Mouse (Mus musculus) liver, embryonic 12.5 days (tissue): ENCODE results near the gene Cln5. TPM values are rescaled to one million over a fixed set of nuclear protein-coding genes. Genes with fewer than 3 reads are reported as not detected.

Experiments
- ATAC-seq: fragments of 200-750 bp; cut with Nextera tagmentation; 2 replicates; pipeline ENCODE4 v1.8.0; 2017; ENCODE audit warnings: moderate number of reproducible peaks, mild to moderate bottlenecking, moderate library complexity
- H3K27ac ChIP-seq: fragments of 300-500 bp; sonication (generic); 2 replicates; pipeline ENCODE4 v1.5.1; 2016; ENCODE audit warnings: mild to moderate bottlenecking
- H3K27me3 ChIP-seq: fragments of 300-500 bp; sonication (generic); replicated peaks from 2 replicates; pipeline ENCODE4 v1.6.1; 2016; ENCODE audit warnings: mild to moderate bottlenecking, moderate library complexity
- H3K36me3 ChIP-seq: fragments of 300-500 bp; sonication (generic); 2 replicates; pipeline ENCODE4 v1.6.1; 2016; ENCODE audit warnings: mild to moderate bottlenecking, moderate library complexity
- H3K4me1 ChIP-seq: fragments of 300-500 bp; sonication (generic); 2 replicates; pipeline ENCODE4 v1.6.1; 2016
- H3K4me2 ChIP-seq: fragments of 300-500 bp; sonication (generic); 2 replicates; pipeline ENCODE4 v1.6.1; 2016; ENCODE audit warnings: mild to moderate bottlenecking, moderate library complexity
- H3K4me3 ChIP-seq: fragments of 300-500 bp; sonication (generic); 2 replicates; pipeline ENCODE4 v1.5.1; 2016; ENCODE audit warnings: mild to moderate bottlenecking, moderate library complexity
- H3K9ac ChIP-seq: fragments of 300-500 bp; sonication (generic); 2 replicates; pipeline ENCODE4 v1.6.1; 2016; ENCODE audit warnings: mild to moderate bottlenecking, moderate library complexity
- H3K9me3 ChIP-seq: fragments of 300-500 bp; sonication (generic); replicated peaks from 2 replicates; pipeline ENCODE4 v1.6.1; 2016; ENCODE audit warnings: mild to moderate bottlenecking, moderate library complexity
- WGBS: fragments of 180-500 bp; shearing (Covaris S2); methylation state at CpG from one replicate; pipeline ENCODE4 v1.1.7; 2016; ENCODE audit not compliant: insufficient replicate concordance; 5-methylcytosine and 5-hydroxymethylcytosine counted together
- polyA plus RNA-seq: library from polyadenylated mRNA; unstranded; fragments of >200 nt; fragmentation: Nextera tagmentation; extraction: Ambion mirVana; gene quantifications from 2 replicates; pipeline ENCODE4 v1.2.1, GENCODE M21; 2016

Gene Cln5
- 23.2 and 23.9 TPM in 2 replicates for polyA plus RNA-seq

DNA sequence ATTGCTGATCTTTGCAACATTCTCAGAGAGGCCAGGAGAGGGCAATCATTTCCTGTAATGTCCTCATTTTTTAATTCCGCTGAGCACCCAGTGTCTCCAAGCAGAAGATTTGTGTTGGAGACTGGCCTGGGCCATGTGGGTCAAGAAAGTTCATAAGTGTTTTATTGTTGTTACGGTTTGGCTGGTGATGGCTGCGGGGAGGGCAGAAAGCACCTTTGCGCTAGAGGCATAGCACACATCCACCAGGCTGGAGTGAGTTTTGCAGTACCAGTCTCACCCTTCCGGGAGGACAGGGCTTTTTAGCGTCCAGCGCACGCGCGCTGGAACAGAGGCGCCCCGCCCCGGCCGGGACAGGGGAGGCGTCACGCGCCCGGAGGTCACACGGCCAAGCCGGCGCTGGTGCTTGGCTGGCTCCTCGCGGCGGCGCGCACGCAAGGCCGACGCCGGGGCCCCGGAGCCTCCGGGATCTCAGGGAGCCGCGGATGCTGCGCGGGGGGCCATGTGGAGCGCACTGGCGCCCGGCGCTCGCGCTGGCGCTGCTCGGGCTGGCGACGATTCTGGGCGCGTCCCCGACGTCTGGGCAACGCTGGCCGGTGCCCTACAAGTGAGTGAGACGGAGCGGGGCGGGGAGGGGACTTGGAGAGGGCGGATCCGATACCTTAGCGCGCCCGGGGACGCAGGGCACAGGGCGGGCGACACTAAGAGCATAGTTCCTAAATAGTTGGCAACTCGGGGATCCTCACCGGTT, at the start of gene Cln5:
Gene Cln5, plus strand, starts transcription at position 353 of the 748 bp plus-strand sequence.
- Histone ChIP-seq H3K4me1 (peaks cover 27% of the 10 kb centered on the region), H3K27ac (peak within 1 kb of the TSS; percentile 97), H3K4me3 (peak within 1 kb of the TSS; percentile 75), H3K27me3 (no peaks in the 10 kb centered on the region), H3K9ac (peak within 1 kb of the TSS; percentile 82), H3K36me3 (peaks cover 33% of the 10 kb centered on the region), H3K4me2 (peak within 1 kb of the TSS; percentile 94), H3K9me3 (no peaks in the 10 kb centered on the region)
- peak; percentile 97 for ATAC-seq
- WGBS = under 1% methylated on average over 65 of the region's 65 CpGs

DNA sequence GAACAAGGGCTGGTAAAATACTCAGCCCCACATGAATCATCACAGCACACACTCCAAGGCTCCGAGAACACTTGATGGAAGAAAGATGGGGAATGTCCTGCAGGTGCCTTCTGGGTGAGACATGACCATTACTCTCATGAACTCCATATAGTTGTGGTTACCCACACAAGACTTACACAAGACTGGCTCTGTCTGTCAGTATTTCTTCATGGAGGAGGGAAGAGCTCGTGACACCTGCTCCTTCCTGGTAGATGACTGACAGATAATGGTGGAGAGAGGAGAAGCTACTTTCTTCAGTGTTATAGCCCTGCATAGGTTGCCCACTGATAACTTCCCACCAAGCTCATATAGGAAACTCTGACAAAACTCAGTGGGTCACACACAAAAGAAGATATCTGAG, 40.8 kb upstream of the Cln5 start:
- H3K9ac ChIP-seq = no peak overlapping the region
- WGBS = 44% methylated on average over 2 of the region's 2 CpGs
- H3K4me3 ChIP-seq = no peak overlapping the region
- H3K9me3 ChIP-seq = no peaks in the 10 kb centered on the region
- no peaks in the 10 kb centered on the region for H3K27me3 ChIP-seq
- no peak overlapping the region for H3K4me2 ChIP-seq
- no peak for ATAC-seq
- H3K36me3 ChIP-seq = no peaks in the 10 kb centered on the region
- H3K27ac ChIP-seq = no peak overlapping the region
- H3K4me1 ChIP-seq = no peaks in the 10 kb centered on the region

DNA sequence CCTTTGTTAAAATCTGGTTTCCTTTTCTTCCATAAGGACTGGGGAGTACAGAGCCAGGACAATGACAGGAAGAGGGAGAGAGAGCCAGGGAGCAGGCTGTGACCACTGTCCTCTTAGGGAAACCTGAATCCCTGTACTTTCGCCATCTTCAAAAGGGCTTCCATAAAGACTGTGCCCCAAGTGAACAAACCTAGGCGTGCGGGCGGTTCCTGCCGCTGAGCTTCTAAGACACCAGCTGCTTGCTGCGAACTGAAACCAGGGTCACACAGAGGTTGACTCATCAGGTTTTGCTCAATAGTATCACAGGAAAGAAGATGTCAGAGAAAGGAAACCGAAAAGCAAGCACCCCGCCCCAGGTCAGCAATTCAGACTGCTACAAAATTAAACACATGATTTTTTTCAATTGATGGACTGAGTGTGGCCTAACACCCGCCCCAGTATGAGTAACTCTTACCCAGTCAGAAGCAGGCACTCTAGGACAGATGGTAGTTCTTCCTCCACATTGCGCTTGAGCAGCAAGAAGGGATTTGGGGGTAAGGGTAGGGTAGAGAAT, 36.7 kb upstream of the Cln5 start:
- H3K4me3 ChIP-seq = no peak overlapping the region
- H3K4me1 ChIP-seq = no peaks in the 10 kb centered on the region
- ATAC-seq = no peak
- no peaks in the 10 kb centered on the region for H3K9me3 ChIP-seq
- no peaks in the 10 kb centered on the region for H3K36me3 ChIP-seq
- no peak overlapping the region for H3K9ac ChIP-seq
- WGBS = 46% methylated on average over 10 of the region's 10 CpGs
- H3K27me3 ChIP-seq = no peaks in the 10 kb centered on the region
- H3K4me2 ChIP-seq = no peak overlapping the region
- no peak overlapping the region for H3K27ac ChIP-seq

DNA sequence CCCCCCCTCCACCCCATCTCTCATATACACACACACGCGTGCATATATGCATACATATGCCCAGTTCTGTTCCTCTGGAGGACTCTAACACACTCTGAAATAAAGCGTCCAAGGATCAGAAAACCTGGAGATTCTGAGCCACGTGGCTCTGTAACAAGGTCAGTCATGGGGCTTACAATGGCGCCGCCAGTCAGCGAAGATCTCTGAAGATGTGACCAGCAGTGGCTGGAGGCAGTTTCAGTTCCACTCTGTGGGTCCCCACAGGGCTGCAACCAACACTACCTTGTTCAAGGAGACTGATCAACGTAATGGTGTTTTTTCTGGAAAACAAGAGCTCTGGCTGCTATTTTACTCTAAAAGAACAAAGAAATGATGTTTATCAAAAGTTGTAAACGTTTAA, 35.9 kb upstream of the Cln5 start:
- Histone ChIP-seq H3K27me3 (no peaks in the 10 kb centered on the region), H3K4me3 (no peak overlapping the region), H3K4me2 (no peak overlapping the region), H3K9ac (no peak overlapping the region), H3K27ac (no peak overlapping the region), H3K9me3 (no peaks in the 10 kb centered on the region), H3K36me3 (no peaks in the 10 kb centered on the region), H3K4me1 (no peaks in the 10 kb centered on the region)
- no peak for ATAC-seq
- WGBS = 87% methylated on average over 9 of the region's 9 CpGs

DNA sequence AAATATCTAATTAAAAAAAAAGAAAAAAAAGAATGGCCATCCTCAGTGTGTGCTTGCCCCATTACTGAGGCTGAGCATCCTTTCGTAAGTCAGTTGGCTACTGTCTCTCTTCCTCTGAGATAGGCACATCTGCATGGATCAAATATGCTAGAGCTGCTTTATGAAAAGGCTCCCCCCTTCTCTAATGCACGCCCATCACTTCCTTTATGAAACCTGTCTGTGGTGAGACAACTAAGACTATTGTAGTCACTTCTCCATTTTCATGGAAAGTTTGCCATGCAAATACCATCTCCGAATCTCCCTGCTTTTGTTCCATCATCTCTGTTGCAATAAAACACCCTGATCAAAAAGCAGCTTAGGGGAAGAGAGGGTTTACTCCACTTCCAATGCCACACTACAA, 33.0 kb upstream of the Cln5 start:
- Histone ChIP-seq H3K4me3 (no peak overlapping the region), H3K36me3 (no peaks in the 10 kb centered on the region), H3K27me3 (no peaks in the 10 kb centered on the region), H3K4me1 (no peaks in the 10 kb centered on the region), H3K9me3 (no peaks in the 10 kb centered on the region), H3K27ac (no peak overlapping the region), H3K9ac (no peak overlapping the region), H3K4me2 (no peak overlapping the region)
- no peak for ATAC-seq
- WGBS = 60% methylated on average over 3 of the region's 3 CpGs

DNA sequence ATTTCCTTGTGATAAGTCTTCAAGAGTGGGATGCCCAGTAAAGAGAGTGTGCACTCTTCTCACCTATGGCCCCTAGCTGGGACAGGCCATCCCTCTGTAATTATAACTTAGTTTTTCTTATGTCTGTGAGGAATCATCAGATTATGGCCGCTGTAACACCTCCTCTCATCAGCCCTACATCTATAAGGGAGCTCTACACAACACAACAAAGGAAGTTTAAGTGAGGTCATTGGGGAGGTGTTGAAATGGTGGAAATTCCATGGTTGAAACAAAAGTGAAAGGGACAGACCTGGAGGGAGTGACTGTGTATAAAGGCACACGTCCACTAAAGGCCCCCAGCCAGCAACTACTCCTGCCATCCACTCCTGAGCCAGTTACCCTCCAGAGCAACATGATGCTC, 23.3 kb upstream of the Cln5 start, which contains the start of gene Acod1:
Gene Acod1, plus strand, starts transcription at position 301 of the 400 bp plus-strand sequence.
- H3K4me2 ChIP-seq = no peak within 1 kb of the TSS
- peaks cover 14% of the 10 kb centered on the region for H3K4me1 ChIP-seq
- H3K27me3 ChIP-seq = no peaks in the 10 kb centered on the region
- H3K27ac ChIP-seq = no peak within 1 kb of the TSS
- no peaks in the 10 kb centered on the region for H3K9me3 ChIP-seq
- no peak within 1 kb of the TSS for H3K9ac ChIP-seq
- 54% methylated on average over 2 of the region's 2 CpGs for WGBS
- no peaks in the 10 kb centered on the region for H3K36me3 ChIP-seq
- no peak for ATAC-seq
- no peak within 1 kb of the TSS for H3K4me3 ChIP-seq

- H3K9me3 ChIP-seq = no peaks in the 10 kb centered on the region
- peak; percentile 76 for ATAC-seq
- no peak overlapping the region for H3K27ac ChIP-seq
- H3K4me2 ChIP-seq = peak overlapping the region; percentile 17
- 21% methylated on average over 11 of the region's 11 CpGs for WGBS
- H3K9ac ChIP-seq = no peak overlapping the region
- no peaks in the 10 kb centered on the region for H3K27me3 ChIP-seq
- H3K36me3 ChIP-seq = no peaks in the 10 kb centered on the region
- H3K4me3 ChIP-seq = no peak overlapping the region
- H3K4me1 ChIP-seq = peaks cover 14% of the 10 kb centered on the region
Measured at GRCm38 (mm10) chr14:103048292-103049086, 21.5 kb upstream of the Cln5 start.

- Histone ChIP-seq H3K4me1 (peaks cover 14% of the 10 kb centered on the region), H3K9me3 (no peaks in the 10 kb centered on the region), H3K36me3 (no peaks in the 10 kb centered on the region), H3K4me3 (no peak overlapping the region), H3K4me2 (no peak overlapping the region), H3K9ac (no peak overlapping the region), H3K27me3 (no peaks in the 10 kb centered on the region), H3K27ac (no peak overlapping the region)
- 14% methylated on average over 8 of the region's 8 CpGs for WGBS
- peak; percentile 83 for ATAC-seq
Measured at GRCm38 (mm10) chr14:103051159-103051769, 18.8 kb upstream of the Cln5 start.

- Histone ChIP-seq H3K36me3 (no peaks in the 10 kb centered on the region), H3K9me3 (no peaks in the 10 kb centered on the region), H3K4me1 (peaks cover 4% of the 10 kb centered on the region; the same call in 1 of the 2 replicates), H3K9ac (no peak overlapping the region), H3K27me3 (no peaks in the 10 kb centered on the region), H3K4me3 (no peak overlapping the region), H3K4me2 (no peak overlapping the region), H3K27ac (no peak overlapping the region)
- ATAC-seq = no peak
- 80% methylated on average over 13 of the region's 13 CpGs for WGBS
Measured at GRCm38 (mm10) chr14:103054731-103055130, 15.3 kb upstream of the Cln5 start.

GRCm38 (mm10) chr14:103056601-103057000, 13.4 kb upstream of the Cln5 start:
- no peak overlapping the region for H3K4me2 ChIP-seq
- no peaks in the 10 kb centered on the region for H3K36me3 ChIP-seq
- no peak for ATAC-seq
- H3K9me3 ChIP-seq = no peaks in the 10 kb centered on the region
- no peaks in the 10 kb centered on the region for H3K4me1 ChIP-seq
- WGBS = 79% methylated on average over 7 of the region's 7 CpGs
- no peak overlapping the region for H3K9ac ChIP-seq
- H3K4me3 ChIP-seq = no peak overlapping the region
- no peaks in the 10 kb centered on the region for H3K27me3 ChIP-seq
- no peak overlapping the region for H3K27ac ChIP-seq

GRCm38 (mm10) chr14:103058998-103059397, 11.0 kb upstream of the Cln5 start:
- Histone ChIP-seq H3K27me3 (no peaks in the 10 kb centered on the region), H3K9ac (no peak overlapping the region), H3K36me3 (no peaks in the 10 kb centered on the region), H3K4me2 (no peak overlapping the region), H3K27ac (no peak overlapping the region), H3K4me1 (no peaks in the 10 kb centered on the region), H3K9me3 (no peaks in the 10 kb centered on the region), H3K4me3 (no peak overlapping the region)
- WGBS = 18% methylated on average over 1 of the region's 1 CpGs
- ATAC-seq = peak; percentile 37; the same call in 1 of the 2 replicates

- 60% methylated on average over 10 of the region's 10 CpGs for whole genome bisulfite sequencing
- H3K36me3 ChIP-seq = no peaks in the 10 kb centered on the region
- H3K27me3 ChIP-seq = no peaks in the 10 kb centered on the region
- H3K9ac ChIP-seq = no peak overlapping the region
- H3K4me1 ChIP-seq = no peaks in the 10 kb centered on the region
- H3K27ac ChIP-seq = no peak overlapping the region
- H3K4me2 ChIP-seq = no peak overlapping the region
- H3K9me3 ChIP-seq = no peaks in the 10 kb centered on the region
- no peak overlapping the region for H3K4me3 ChIP-seq
- ATAC-seq = no peak
Measured at GRCm38 (mm10) chr14:103059495-103059894, 10.5 kb upstream of the Cln5 start.
